Mouse (Mus musculus): ENCODE results near the gene Gm11060. TPM values are rescaled to one million over a fixed set of nuclear protein-coding genes. Genes with fewer than 3 reads are reported as not detected.
A peak's percentile ranks its signal among the peaks of the same experiment; 100 is the strongest.

The Gm11060 gene
- total RNA-seq, 1 experiment from 2014 or later: not detected

DNA sequence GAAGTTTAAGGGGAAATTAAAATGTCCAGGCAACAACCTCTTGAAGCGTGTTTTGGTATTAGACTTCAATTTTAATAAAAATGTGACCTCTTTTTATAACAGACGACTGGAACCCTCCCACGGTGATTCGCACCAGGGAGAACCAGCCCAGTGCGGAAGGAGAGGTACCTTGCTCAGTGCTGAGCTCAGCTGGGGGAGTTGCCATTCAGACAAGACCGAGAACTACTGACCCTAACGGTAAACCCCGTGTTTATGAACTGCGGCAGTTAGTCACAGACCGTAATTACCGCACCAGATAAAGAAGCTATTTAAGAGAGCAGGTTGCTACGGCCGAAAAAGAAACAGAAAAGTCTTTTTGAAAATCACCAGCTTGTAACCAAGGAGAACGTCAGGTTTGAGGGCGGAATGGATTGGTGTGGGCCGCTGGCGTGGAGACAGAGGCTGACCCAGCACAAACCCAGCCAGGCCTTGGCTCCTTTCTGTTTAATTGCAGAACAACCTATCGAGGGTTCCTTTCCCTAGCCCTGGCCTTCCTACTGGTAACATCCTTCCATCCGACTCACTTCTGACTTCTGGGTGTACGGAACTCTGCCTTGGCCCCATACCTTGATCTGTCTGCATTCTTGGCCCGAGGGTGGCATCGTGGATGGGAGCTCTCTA, 5.6 kb downstream of the Gm11060 start:
- no peak for ATAC-seq (replicated peaks in 1 of 2; ENCODE audit: insufficient read depth in 1 of 2, low FRiP score in 2 of 2, low TSS enrichment in 1 of 2, low read depth in 1 of 2, poor library complexity in 2 of 2, severe bottlenecking in 2 of 2)

DNA sequence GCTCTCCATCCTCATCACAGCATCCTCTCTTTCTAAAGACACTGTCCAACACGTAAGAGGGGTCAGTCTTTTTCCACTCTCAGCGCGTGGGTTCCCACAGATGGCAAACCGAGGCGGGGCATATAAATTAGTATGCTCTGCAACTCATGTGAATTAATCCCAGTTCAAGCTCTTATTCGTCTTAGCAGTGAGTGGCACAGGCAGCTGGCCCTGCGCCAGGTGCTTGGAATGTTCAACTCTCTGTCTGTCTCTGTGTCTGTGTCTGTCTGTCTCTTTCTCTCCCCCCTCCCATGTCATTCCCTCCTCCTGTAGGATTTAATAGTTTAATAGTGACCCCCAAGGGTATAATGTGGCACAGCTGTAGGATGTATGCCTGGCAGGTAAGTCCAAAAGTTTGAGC, 7.6 kb downstream of the Gm11060 start:
- ATAC-seq (replicated peaks in 1 of 2; ENCODE audit: insufficient read depth in 1 of 2, low FRiP score in 2 of 2, low TSS enrichment in 1 of 2, low read depth in 1 of 2, poor library complexity in 2 of 2, severe bottlenecking in 2 of 2): no peak

GRCm38 (mm10) chr2:105100541-105100940, 8.7 kb downstream of the Gm11060 start:
- ATAC-seq (replicated peaks in 1 of 2; ENCODE audit: insufficient read depth in 1 of 2, low FRiP score in 2 of 2, low TSS enrichment in 1 of 2, low read depth in 1 of 2, poor library complexity in 2 of 2, severe bottlenecking in 2 of 2): no peak

DNA sequence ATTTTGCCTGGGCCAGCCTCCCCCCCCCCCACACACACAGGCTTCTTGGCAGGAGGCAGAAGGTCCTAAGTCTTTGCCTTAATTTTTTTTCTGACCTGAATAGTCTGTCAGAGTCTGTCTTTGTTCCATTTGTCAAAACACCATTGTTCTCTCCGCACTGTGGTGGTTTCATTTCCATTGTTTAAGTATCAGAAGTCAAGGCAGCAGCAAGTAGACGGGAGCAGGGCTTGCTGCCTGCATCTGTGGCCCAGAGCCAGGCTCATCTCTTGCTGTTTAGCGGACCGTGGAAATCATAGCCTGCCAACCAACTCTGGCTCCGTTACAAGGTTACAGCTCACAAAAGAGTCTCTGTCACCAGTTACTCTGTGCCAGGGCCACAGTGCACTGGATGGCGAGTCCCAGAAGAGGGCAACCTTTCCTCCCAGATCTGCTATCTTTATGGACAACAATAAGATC, 16.9 kb downstream of the Gm11060 start:
- peak; percentile 53 to 65 for ATAC-seq (replicated peaks in 1 of 2; ENCODE audit: insufficient read depth in 1 of 2, low FRiP score in 2 of 2, low TSS enrichment in 1 of 2, low read depth in 1 of 2, poor library complexity in 2 of 2, severe bottlenecking in 2 of 2)

GRCm38 (mm10) chr2:105114074-105114473, 22.3 kb downstream of the Gm11060 start:
- ATAC-seq (replicated peaks in 1 of 2; ENCODE audit: insufficient read depth in 1 of 2, low FRiP score in 2 of 2, low TSS enrichment in 1 of 2, low read depth in 1 of 2, poor library complexity in 2 of 2, severe bottlenecking in 2 of 2): no peak

DNA sequence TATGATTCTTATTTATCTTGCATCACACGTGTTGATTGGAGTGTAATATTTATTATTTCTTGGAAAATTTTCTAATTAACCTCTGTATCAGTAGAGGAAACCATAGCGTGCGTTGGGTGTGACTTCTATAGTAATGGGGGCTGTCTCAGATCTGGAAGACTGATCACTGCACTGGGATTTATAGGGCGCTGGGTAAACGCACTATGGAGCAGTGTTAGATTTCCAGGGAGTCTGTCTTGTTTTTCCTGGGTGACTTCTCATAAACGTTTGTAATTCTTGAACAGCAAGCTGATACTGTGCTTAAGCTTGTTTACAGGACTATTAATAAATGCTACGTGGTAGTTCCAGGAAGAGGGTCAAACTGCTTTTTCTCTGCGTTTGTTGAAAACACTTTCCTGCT, 25.9 kb downstream of the Gm11060 start:
- ATAC-seq (replicated peaks in 1 of 2; ENCODE audit: insufficient read depth in 1 of 2, low FRiP score in 2 of 2, low TSS enrichment in 1 of 2, low read depth in 1 of 2, poor library complexity in 2 of 2, severe bottlenecking in 2 of 2): no peak

DNA sequence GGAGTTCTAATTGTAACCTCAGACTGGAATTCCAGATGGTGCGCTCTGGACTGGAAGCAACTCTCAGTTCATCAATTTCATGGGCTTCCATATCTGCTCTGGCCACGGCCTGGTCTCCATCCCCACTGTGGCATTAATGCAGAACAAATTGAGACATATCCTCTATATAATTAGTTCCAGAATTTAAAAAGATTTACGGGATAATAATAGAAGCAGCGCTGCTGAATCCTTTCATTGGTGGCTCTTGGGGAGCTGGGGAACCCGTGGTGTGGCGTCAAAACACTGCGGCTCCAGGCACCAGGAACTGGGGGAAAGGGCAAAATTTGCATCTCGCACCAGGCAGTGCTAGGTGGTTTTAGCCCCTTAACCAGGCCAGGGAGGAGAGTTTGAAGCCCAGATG, 30.4 kb downstream of the Gm11060 start:
- ATAC-seq (replicated peaks in 1 of 2; ENCODE audit: insufficient read depth in 1 of 2, low FRiP score in 2 of 2, low TSS enrichment in 1 of 2, low read depth in 1 of 2, poor library complexity in 2 of 2, severe bottlenecking in 2 of 2): no peak

- no peak for ATAC-seq (replicated peaks in 1 of 2; ENCODE audit: insufficient read depth in 1 of 2, low FRiP score in 2 of 2, low TSS enrichment in 1 of 2, low read depth in 1 of 2, poor library complexity in 2 of 2, severe bottlenecking in 2 of 2)
Observed at GRCm38 (mm10) chr2:105122886-105123285, 31.1 kb downstream of the Gm11060 start.

DNA sequence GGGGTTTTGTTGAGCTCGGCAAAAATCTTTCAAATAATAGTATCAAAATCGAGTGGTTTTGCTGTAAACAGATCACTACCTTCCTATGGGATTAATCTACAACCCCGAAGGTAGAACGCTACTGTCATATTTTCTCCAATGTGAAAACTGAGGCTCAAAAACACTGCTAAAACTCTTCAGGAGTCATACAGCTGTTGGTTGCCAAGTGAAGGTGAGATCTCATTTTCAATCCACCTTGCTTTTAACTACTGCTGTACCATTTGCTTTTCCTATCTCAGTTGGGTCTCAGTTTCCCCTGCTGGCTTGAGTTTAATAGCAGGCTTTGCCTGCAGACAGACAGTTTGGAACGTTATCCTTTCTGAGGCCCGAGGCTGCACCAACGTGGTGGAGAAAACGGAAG, 31.6 kb downstream of the Gm11060 start:
- ATAC-seq (replicated peaks in 1 of 2; ENCODE audit: insufficient read depth in 1 of 2, low FRiP score in 2 of 2, low TSS enrichment in 1 of 2, low read depth in 1 of 2, poor library complexity in 2 of 2, severe bottlenecking in 2 of 2): no peak

DNA sequence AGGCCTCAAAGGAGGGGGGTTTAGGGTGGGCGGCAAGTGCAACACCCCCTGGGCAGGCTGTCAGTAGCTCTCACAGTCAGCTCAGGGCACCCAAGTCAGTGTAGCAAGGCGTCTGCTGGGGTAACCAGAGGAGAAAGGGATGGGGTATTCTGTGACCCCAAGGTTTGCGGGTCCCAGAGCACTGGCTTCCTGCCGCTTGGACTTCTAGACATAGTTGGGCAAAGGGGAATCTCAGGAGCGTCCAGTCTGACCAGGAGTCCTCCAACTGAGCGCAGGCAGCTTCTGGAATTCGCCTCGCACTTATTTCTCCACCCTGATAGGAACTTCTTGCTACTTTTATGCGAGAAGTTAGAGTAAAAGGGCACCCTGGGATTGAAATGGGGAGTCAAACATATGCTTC, 32.1 kb downstream of the Gm11060 start:
- ATAC-seq (replicated peaks in 1 of 2; ENCODE audit: insufficient read depth in 1 of 2, low FRiP score in 2 of 2, low TSS enrichment in 1 of 2, low read depth in 1 of 2, poor library complexity in 2 of 2, severe bottlenecking in 2 of 2): no peak

GRCm38 (mm10) chr2:105124391-105124790, 32.6 kb downstream of the Gm11060 start:
- ATAC-seq (replicated peaks in 1 of 2; ENCODE audit: insufficient read depth in 1 of 2, low FRiP score in 2 of 2, low TSS enrichment in 1 of 2, low read depth in 1 of 2, poor library complexity in 2 of 2, severe bottlenecking in 2 of 2): no peak

GRCm38 (mm10) chr2:105125205-105125604, 33.4 kb downstream of the Gm11060 start:
- ATAC-seq (replicated peaks in 1 of 2; ENCODE audit: insufficient read depth in 1 of 2, low FRiP score in 2 of 2, low TSS enrichment in 1 of 2, low read depth in 1 of 2, poor library complexity in 2 of 2, severe bottlenecking in 2 of 2): no peak

DNA sequence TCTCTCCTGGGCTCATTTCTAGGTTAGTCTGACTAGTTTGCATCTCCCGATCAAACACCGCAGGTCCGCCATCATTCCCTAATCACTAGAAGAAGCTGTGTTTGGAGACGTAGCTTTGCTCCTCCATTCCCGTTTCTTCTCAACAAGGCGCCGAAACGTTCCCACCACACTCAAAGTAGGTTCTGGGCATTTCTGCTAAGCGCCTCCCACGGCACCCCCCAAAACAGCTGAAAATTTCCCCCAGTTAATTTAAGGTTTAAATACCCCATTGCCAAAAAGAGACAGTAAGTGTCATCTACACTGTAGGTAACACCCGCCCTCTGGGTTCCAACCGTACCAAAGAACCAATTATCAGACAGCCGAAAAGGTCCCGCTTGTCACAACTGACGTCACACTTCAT, 33.8 kb downstream of the Gm11060 start:
- no peak for ATAC-seq (replicated peaks in 1 of 2; ENCODE audit: insufficient read depth in 1 of 2, low FRiP score in 2 of 2, low TSS enrichment in 1 of 2, low read depth in 1 of 2, poor library complexity in 2 of 2, severe bottlenecking in 2 of 2)

GRCm38 (mm10) chr2:105126279-105126678, 34.5 kb downstream of the Gm11060 start, which contains the start of gene Wt1:
Wt1 (plus strand) TSS chr2:105126529.
- no peak for ATAC-seq (replicated peaks in 1 of 2; ENCODE audit: insufficient read depth in 1 of 2, low FRiP score in 2 of 2, low TSS enrichment in 1 of 2, low read depth in 1 of 2, poor library complexity in 2 of 2, severe bottlenecking in 2 of 2)

DNA sequence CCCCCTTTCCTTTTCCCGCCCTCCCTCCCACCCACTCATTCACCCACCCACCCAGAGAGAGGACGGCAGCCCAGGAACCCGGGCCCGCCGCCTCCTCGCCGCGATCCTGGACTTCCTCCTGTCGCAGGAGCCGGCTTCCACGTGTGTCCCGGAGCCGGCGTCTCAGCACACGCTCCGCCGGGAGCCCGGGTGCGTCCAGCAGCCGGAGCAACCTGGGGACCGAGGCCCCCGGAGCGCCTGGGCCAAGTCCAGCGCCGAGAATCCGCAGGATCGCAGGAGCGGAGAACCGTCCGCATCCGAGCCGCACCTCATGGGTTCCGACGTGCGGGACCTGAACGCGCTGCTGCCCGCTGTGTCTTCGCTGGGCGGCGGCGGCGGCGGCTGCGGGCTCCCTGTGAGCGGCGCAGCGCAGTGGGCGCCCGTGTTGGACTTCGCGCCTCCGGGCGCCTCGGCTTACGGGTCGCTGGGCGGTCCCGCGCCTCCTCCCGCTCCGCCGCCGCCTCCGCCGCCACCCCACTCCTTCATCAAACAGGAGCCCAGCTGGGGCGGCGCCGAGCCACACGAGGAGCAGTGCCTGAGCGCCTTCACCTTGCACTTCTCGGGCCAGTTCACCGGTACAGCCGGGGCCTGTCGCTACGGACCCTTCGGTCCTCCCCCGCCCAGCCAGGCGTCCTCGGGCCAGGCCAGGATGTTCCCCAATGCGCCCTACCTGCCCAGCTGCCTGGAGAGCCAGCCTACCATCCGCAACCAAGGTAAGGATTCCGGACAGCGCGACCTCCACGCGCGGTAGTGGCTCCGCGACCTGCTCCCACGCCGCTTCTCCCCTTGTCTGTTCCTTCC, 35.1 kb downstream of the Gm11060 start:
- ATAC-seq (replicated peaks in 1 of 2; ENCODE audit: insufficient read depth in 1 of 2, low FRiP score in 2 of 2, low TSS enrichment in 1 of 2, low read depth in 1 of 2, poor library complexity in 2 of 2, severe bottlenecking in 2 of 2): peak in 1 of 2 experiments; percentile 16; a peak in 2 of 4 replicates

- ATAC-seq (replicated peaks in 1 of 2; ENCODE audit: insufficient read depth in 1 of 2, low FRiP score in 2 of 2, low TSS enrichment in 1 of 2, low read depth in 1 of 2, poor library complexity in 2 of 2, severe bottlenecking in 2 of 2): 0 out of 4 replicates have a peak, but pooled peaks have one; percentile 4 to 23
Observed at GRCm38 (mm10) chr2:105127531-105128480, 36.0 kb downstream of the Gm11060 start.

GRCm38 (mm10) chr2:105128564-105128963, 36.7 kb downstream of the Gm11060 start:
- ATAC-seq (replicated peaks in 1 of 2; ENCODE audit: insufficient read depth in 1 of 2, low FRiP score in 2 of 2, low TSS enrichment in 1 of 2, low read depth in 1 of 2, poor library complexity in 2 of 2, severe bottlenecking in 2 of 2): no peak

All from hematopoietic stem cell, adult 5-6 weeks (primary cell).